Mouse (Mus musculus): ENCODE measurements at regions not wholly inside any gene's neighbourhood (a gene's known extent, or its start where the extent isn't known, plus 50 kb on each side); places are given as distances from the start of the nearest gene placed in this dataset.

- H3K27me3 ChIP-seq (ENCODE audit: control insufficient read depth in 1 of 2, insufficient read depth in 2 of 2, low read length in 2 of 2) = no peaks in the 10 kb centered on the region; a peak in 1 of 4 replicates
- H3K27ac ChIP-seq (ENCODE audit: control insufficient read depth, low read depth, low read length) = no peak overlapping the region
- H3K9ac ChIP-seq (ENCODE audit: control insufficient read depth, low read depth, low read length, poor library complexity, severe bottlenecking) = no peak overlapping the region
- TF ChIP-seq MAX (IDR thresholded peaks at IDR 0.05; ENCODE audit: low read length) = no peak
- no peak for TF ChIP-seq ZNF384 (IDR thresholded peaks at IDR 0.05; ENCODE audit: low read depth, low read length)
- no peak for TF ChIP-seq CTCF (IDR thresholded peaks at IDR 0.05 in 2 of 3, conservative IDR thresholded peaks at IDR 0.05 in 1 of 3; ENCODE audit: control insufficient read depth in 1 of 3, insufficient read depth in 1 of 3, low read depth in 2 of 3, low read length in 3 of 3, poor library complexity in 1 of 3, severe bottlenecking in 1 of 3)
- no peak for TF ChIP-seq MEF2A (IDR thresholded peaks at IDR 0.05; ENCODE audit: extremely low read depth, insufficient replicate concordance, low read depth, low read length, poor library complexity, severe bottlenecking)
- no peak for TF ChIP-seq CHD2 (IDR thresholded peaks at IDR 0.05; ENCODE audit: low read length)
- no peak for TF ChIP-seq POLR2A (IDR thresholded peaks at IDR 0.05; ENCODE audit: control insufficient read depth in 1 of 2, insufficient read depth in 1 of 2, low read depth in 1 of 2, low read length in 2 of 2, poor library complexity in 1 of 2)
- no peak for TF ChIP-seq POLR2AphosphoS5 (IDR thresholded peaks at IDR 0.05; ENCODE audit: borderline replicate concordance, low read depth, low read length)
- no peak for TF ChIP-seq E2F4 (IDR thresholded peaks at IDR 0.05; ENCODE audit: borderline replicate concordance, low read depth, low read length)
- no peak for TF ChIP-seq TCF12 (IDR thresholded peaks at IDR 0.05; ENCODE audit: low read depth, low read length)
- TF ChIP-seq MYC (IDR thresholded peaks at IDR 0.05; ENCODE audit: low read depth, low read length) = no peak
- TF ChIP-seq KAT2A (conservative IDR thresholded peaks at IDR 0.05; ENCODE audit: low read depth, low read length) = no peak
- TF ChIP-seq TBP (IDR thresholded peaks at IDR 0.05; ENCODE audit: low read depth, low read length) = no peak
- TF ChIP-seq ZKSCAN1 (IDR thresholded peaks at IDR 0.05; ENCODE audit: low read depth, low read length) = no peak
- TF ChIP-seq GATA1 (IDR thresholded peaks at IDR 0.05; ENCODE audit: low read depth, low read length) = no peak
- no peak for TF ChIP-seq SMC3 (IDR thresholded peaks at IDR 0.05; ENCODE audit: low read depth, low read length)
- TF ChIP-seq UBTF (IDR thresholded peaks at IDR 0.05; ENCODE audit: borderline replicate concordance, insufficient read depth, low read depth, low read length) = no peak
- no peak for TF ChIP-seq MYB (IDR thresholded peaks at IDR 0.05; ENCODE audit: low read depth, low read length)
- TF ChIP-seq ZMIZ1 (IDR thresholded peaks at IDR 0.05; ENCODE audit: low read depth, low read length) = no peak
- no peak for TF ChIP-seq EP300 (IDR thresholded peaks at IDR 0.05; ENCODE audit: low read depth in 1 of 2, low read length in 2 of 2)
- TF ChIP-seq TAL1 (IDR thresholded peaks at IDR 0.05; ENCODE audit: low read length) = no peak
- no peaks in the 10 kb centered on the region for H3K79me2 ChIP-seq (ENCODE audit: control insufficient read depth, insufficient read depth, low read length, poor library complexity)
- no peaks in the 10 kb centered on the region for H3K36me3 ChIP-seq (ENCODE audit: control insufficient read depth in 1 of 2, insufficient read depth in 2 of 2, low read length in 2 of 2)
- no peaks in the 10 kb centered on the region for H3K4me1 ChIP-seq (ENCODE audit: control insufficient read depth in 1 of 2, insufficient read depth in 2 of 2, low read length in 2 of 2)
- no peak for DNase-seq (ENCODE audit: low read depth, low spot score)
- H3K9me3 ChIP-seq (replicated peaks; ENCODE audit: insufficient read depth, low read length) = no peaks in the 10 kb centered on the region
- no peak overlapping the region for H3K4me3 ChIP-seq (ENCODE audit: control insufficient read depth in 1 of 2, insufficient read depth in 1 of 2, low read depth in 2 of 2, low read length in 2 of 2)
Measured at GRCm38 (mm10) chr12:110391464-110391863, 55.5 kb upstream of the Ppp2r5c start.

DNA sequence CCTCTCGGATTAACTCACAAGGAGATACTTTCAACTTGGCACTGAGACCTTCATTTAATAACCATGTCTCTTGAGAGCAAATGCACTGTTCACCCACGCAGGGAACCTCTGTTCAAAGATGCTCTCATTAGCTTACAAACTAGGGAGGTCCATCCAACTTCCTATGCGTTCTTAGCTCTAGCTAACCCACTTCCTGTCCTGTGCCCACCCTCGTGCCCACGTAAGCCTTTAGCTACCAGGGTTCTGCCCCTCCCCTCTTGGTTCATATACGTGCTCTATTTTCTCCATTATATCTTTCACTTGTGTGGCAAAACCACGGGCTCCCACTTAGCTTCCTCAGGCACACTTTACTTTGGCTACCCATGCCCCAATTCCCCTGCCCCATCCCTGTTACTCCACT is 53.4 kb upstream of the Ppp2r5c start:
- H3K4me3 ChIP-seq (ENCODE audit: control insufficient read depth in 1 of 2, insufficient read depth in 1 of 2, low read depth in 2 of 2, low read length in 2 of 2) = no peak overlapping the region
- H3K79me2 ChIP-seq (ENCODE audit: control insufficient read depth, insufficient read depth, low read length, poor library complexity) = no peaks in the 10 kb centered on the region
- H3K36me3 ChIP-seq (ENCODE audit: control insufficient read depth in 1 of 2, insufficient read depth in 2 of 2, low read length in 2 of 2) = no peaks in the 10 kb centered on the region
- TF ChIP-seq SMC3 (IDR thresholded peaks at IDR 0.05; ENCODE audit: low read depth, low read length) = no peak
- no peak for TF ChIP-seq MAZ (IDR thresholded peaks at IDR 0.05; ENCODE audit: low read depth, low read length)
- TF ChIP-seq TBP (IDR thresholded peaks at IDR 0.05; ENCODE audit: low read depth, low read length) = no peak
- no peak for TF ChIP-seq JUND (IDR thresholded peaks at IDR 0.05; ENCODE audit: low read depth, low read length)
- TF ChIP-seq UBTF (IDR thresholded peaks at IDR 0.05; ENCODE audit: borderline replicate concordance, insufficient read depth, low read depth, low read length) = no peak
- no peak for TF ChIP-seq BHLHE40 (IDR thresholded peaks at IDR 0.05; ENCODE audit: borderline replicate concordance, low read depth, low read length)
- no peak for TF ChIP-seq EP300 (IDR thresholded peaks at IDR 0.05; ENCODE audit: low read depth in 1 of 2, low read length in 2 of 2)
- no peak for TF ChIP-seq POLR2AphosphoS5 (IDR thresholded peaks at IDR 0.05; ENCODE audit: borderline replicate concordance, low read depth, low read length)
- TF ChIP-seq GATA1 (IDR thresholded peaks at IDR 0.05; ENCODE audit: low read depth, low read length) = no peak
- no peak for TF ChIP-seq USF2 (IDR thresholded peaks at IDR 0.05; ENCODE audit: borderline replicate concordance in 1 of 2, insufficient read depth in 1 of 2, low read depth in 1 of 2, low read length in 2 of 2)
- TF ChIP-seq CHD2 (IDR thresholded peaks at IDR 0.05; ENCODE audit: low read length) = no peak
- no peak for TF ChIP-seq ETS1 (IDR thresholded peaks at IDR 0.05; ENCODE audit: low read depth, low read length)
- no peak for TF ChIP-seq RCOR1 (IDR thresholded peaks at IDR 0.05; ENCODE audit: low read depth, low read length)
- no peak for TF ChIP-seq ZMIZ1 (IDR thresholded peaks at IDR 0.05; ENCODE audit: low read depth, low read length)
- no peak for TF ChIP-seq MAFK (IDR thresholded peaks at IDR 0.05; ENCODE audit: borderline replicate concordance, low read depth, low read length)
- TF ChIP-seq ELF1 (IDR thresholded peaks at IDR 0.05; ENCODE audit: low read depth, low read length) = no peak
- TF ChIP-seq MYB (IDR thresholded peaks at IDR 0.05; ENCODE audit: low read depth, low read length) = no peak
- H3K4me1 ChIP-seq (ENCODE audit: control insufficient read depth in 1 of 2, insufficient read depth in 2 of 2, low read length in 2 of 2) = no peaks in the 10 kb centered on the region
- H3K27ac ChIP-seq (ENCODE audit: control insufficient read depth, low read depth, low read length) = no peak overlapping the region
- no peak overlapping the region for H3K9ac ChIP-seq (ENCODE audit: control insufficient read depth, low read depth, low read length, poor library complexity, severe bottlenecking)
- H3K9me3 ChIP-seq (replicated peaks; ENCODE audit: insufficient read depth, low read length) = no peaks in the 10 kb centered on the region
- no peak for DNase-seq (ENCODE audit: low read depth, low spot score)
- H3K27me3 ChIP-seq (ENCODE audit: control insufficient read depth in 1 of 2, insufficient read depth in 2 of 2, low read length in 2 of 2) = no peaks in the 10 kb centered on the region
